Mouse (Mus musculus) neural tube, embryonic 13.5 days (tissue): ENCODE results near the gene Rimbp3. TPM values are rescaled to one million over a fixed set of nuclear protein-coding genes. Genes with fewer than 3 reads are reported as not detected.
"Not testable (repeated sequence)": the region's sequence is repeated elsewhere in the genome, so short reads cannot be mapped to it uniquely, and the experiment has no call there.

ENCODE experiments used
- ATAC-seq: fragments of 200-750 bp; cut with Nextera tagmentation; 2 replicates; pipeline ENCODE4 v1.8.0; 2017; ENCODE audit warnings: low read depth, mild to moderate bottlenecking, moderate TSS enrichment, moderate library complexity
- H3K27ac ChIP-seq: fragments of 300-500 bp; sonication (generic); replicated peaks from 2 replicates; pipeline ENCODE4 v1.5.1; 2015; ENCODE audit warnings: moderate library complexity, mild to moderate bottlenecking, inconsistent platforms
- H3K27me3 ChIP-seq: fragments of 300-500 bp; sonication (generic); 2 replicates; pipeline ENCODE4 v1.6.1; 2015; ENCODE audit warnings: mild to moderate bottlenecking, inconsistent platforms
- H3K36me3 ChIP-seq: fragments of 300-500 bp; sonication (generic); 2 replicates; pipeline ENCODE4 v1.6.1; 2015; ENCODE audit warnings: mild to moderate bottlenecking, inconsistent platforms
- H3K4me1 ChIP-seq: fragments of 300-500 bp; sonication (generic); replicated peaks from 2 replicates; pipeline ENCODE4 v1.6.1; 2015; ENCODE audit warnings: inconsistent platforms
- H3K4me2 ChIP-seq: fragments of 300-500 bp; sonication (generic); 2 replicates; pipeline ENCODE4 v1.6.1; 2015; ENCODE audit warnings: inconsistent platforms, mild to moderate bottlenecking, moderate library complexity
- H3K4me3 ChIP-seq: fragments of 300-500 bp; sonication (generic); 2 replicates; pipeline ENCODE4 v1.5.1; 2015; ENCODE audit warnings: mild to moderate bottlenecking, inconsistent platforms
- H3K9ac ChIP-seq: fragments of 300-500 bp; sonication (generic); 2 replicates; pipeline ENCODE4 v1.6.1; 2015; ENCODE audit warnings: moderate library complexity, mild to moderate bottlenecking, inconsistent platforms
- H3K9me3 ChIP-seq: fragments of 300-500 bp; sonication (generic); 2 replicates; pipeline ENCODE4 v1.6.1; 2016; ENCODE audit warnings: inconsistent platforms
- WGBS: fragments of 180-500 bp; shearing (Covaris S2); methylation state at CpG from one replicate; pipeline ENCODE4 v1.1.7; 2015; 5-methylcytosine and 5-hydroxymethylcytosine counted together
- polyA plus RNA-seq: library from polyadenylated mRNA; unstranded; fragments of >200 nt; fragmentation: Nextera tagmentation; extraction: Ambion mirVana; gene quantifications from 2 replicates; pipeline ENCODE4 v1.2.1, GENCODE M21; 2015

Rimbp3 gene
- polyA plus RNA-seq, 1 experiment from 2014 or later = 1.5 TPM

DNA sequence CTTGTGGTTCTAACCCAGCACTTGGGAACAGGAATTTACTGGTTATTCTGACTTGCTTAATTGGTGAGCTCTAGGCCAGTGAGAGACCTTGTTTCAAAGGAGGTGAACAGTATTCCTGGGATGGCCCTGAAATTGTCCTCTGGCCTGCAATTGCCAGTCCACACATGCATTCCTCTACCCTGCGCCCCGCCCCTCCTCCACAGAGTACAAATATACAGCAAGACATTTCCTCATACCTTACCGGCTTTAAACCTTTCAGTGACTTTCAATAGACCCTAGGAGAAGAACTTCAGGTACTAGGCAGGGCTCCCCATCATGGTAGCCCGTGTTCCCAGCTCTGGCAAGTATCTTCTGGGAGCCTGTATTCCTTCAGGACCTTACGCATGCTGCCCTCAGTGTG is 17.2 kb downstream of the Rimbp3 start:
- 89% methylated on average over 5 of the region's 5 CpGs for WGBS
- Histone ChIP-seq H3K4me1 (no peaks in the 10 kb centered on the region), H3K9ac (no peak overlapping the region)

GRCm38 (mm10) chr16:17226496-17226895 is 18.1 kb downstream of the Rimbp3 start:
- Histone ChIP-seq H3K27ac (no peak overlapping the region), H3K4me2 (no peak overlapping the region), H3K9ac (no peak overlapping the region), H3K36me3 (no peaks in the 10 kb centered on the region), H3K4me1 (no peaks in the 10 kb centered on the region), H3K27me3 (no peaks in the 10 kb centered on the region; the same call in 1 of the 2 replicates), H3K4me3 (no peak overlapping the region), H3K9me3 (0 out of 2 replicates have a peak, but pooled peaks cover 3% of the 10 kb centered on the region)
- ATAC-seq = no peak

More for the DNA sequence above, 17.2 kb downstream of the Rimbp3 start:
- no peaks in the 10 kb centered on the region; the same call in 1 of the 2 replicates for H3K27me3 ChIP-seq
- no peak for ATAC-seq
- H3K9me3 ChIP-seq = 0 out of 2 replicates have a peak, but pooled peaks cover 3% of the 10 kb centered on the region
- H3K4me2 ChIP-seq = no peak overlapping the region
- H3K36me3 ChIP-seq = no peaks in the 10 kb centered on the region
- H3K27ac ChIP-seq = no peak overlapping the region
- no peak overlapping the region for H3K4me3 ChIP-seq

- H3K27me3 ChIP-seq, H3K4me3 ChIP-seq, H3K4me2 ChIP-seq, H3K9me3 ChIP-seq, ATAC-seq, H3K9ac ChIP-seq, H3K36me3 ChIP-seq, H3K27ac ChIP-seq: not testable (repeated sequence)
- 94% methylated on average over 2 of the region's 2 CpGs for WGBS
- H3K4me1 ChIP-seq = peaks cover 28% of the 10 kb centered on the region
Measured at GRCm38 (mm10) chr16:17231523-17231922, 23.1 kb downstream of the Rimbp3 start.

DNA sequence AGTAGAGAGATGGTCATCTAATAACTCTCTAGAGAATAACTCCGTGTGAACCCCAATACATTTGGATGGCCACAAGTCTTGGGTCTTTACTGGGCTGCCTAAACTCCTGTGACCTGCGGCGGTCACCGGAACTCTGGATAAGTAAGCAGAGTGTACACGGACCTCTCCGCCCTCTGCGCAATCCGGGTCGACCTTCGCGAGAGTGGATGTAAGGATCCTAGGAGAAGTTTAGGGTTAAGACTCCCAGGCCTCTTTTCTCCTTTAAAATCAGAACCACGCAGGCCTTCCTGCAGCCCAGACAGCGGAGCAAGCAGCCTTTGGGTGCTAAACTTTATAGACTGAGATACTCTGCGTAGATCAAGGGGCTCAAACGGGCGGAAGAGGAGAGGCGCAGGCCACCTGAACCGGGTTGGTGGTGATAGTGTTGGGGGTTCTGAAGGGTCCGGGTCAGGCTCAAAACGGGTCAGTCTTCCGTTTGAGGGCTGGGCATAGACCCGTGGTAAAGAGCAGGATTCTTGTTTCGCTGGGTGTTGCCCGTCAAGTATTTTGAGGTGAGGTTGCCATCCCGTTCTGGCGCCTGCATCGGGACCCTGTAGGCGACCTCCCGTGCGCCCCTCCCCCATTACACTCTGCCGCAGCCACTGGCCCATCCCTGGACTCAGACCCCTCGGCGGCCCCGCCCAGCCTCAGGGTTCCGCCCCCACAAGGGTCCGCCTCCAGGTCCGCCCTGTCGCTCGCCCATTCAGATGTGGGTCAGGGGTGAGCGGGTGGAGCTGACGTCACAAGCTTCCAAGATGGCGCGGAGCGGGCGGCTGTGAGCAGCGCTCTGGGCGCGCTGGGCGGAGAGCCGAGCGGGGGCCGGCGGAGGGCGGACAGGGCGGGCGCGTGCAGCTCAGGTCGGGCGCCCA is 24.6 kb downstream of the Rimbp3 start, which contains the start of gene Hic2:
Hic2 (plus strand) TSS at position 779 of the 908 bp plus-strand sequence.
- WGBS = 1% methylated on average over 59 of the region's 59 CpGs
- Histone ChIP-seq H3K36me3 (no peaks in the 10 kb centered on the region), H3K4me2 (peak within 1 kb of the TSS; percentile 75), H3K4me1 (peaks cover 40% of the 10 kb centered on the region), H3K4me3 (peak within 1 kb of the TSS; percentile 82), H3K27ac (peak within 1 kb of the TSS; percentile 96), H3K9me3 (no peaks in the 10 kb centered on the region), H3K9ac (peak within 1 kb of the TSS; percentile 90), H3K27me3 (no peaks in the 10 kb centered on the region)
- ATAC-seq = peak; percentile 95

GRCm38 (mm10) chr16:17233702-17234498 is 25.5 kb downstream of the Rimbp3 start:
- Histone ChIP-seq H3K9me3 (no peaks in the 10 kb centered on the region), H3K27ac (peak overlapping the region; percentile 96), H3K4me1 (peaks cover 48% of the 10 kb centered on the region), H3K36me3 (no peaks in the 10 kb centered on the region), H3K4me2 (peak overlapping the region; percentile 75), H3K9ac (peak overlapping the region; percentile 90), H3K27me3 (no peaks in the 10 kb centered on the region), H3K4me3 (peak overlapping the region; percentile 82)
- ATAC-seq = peak; percentile 80
- under 1% methylated on average over 54 of the region's 62 CpGs for WGBS

GRCm38 (mm10) chr16:17234499-17234895 is 26.1 kb downstream of the Rimbp3 start:
- H3K9ac ChIP-seq = peak overlapping the region; percentile 90
- H3K27ac ChIP-seq = peak overlapping the region; percentile 96
- peaks cover 54% of the 10 kb centered on the region for H3K4me1 ChIP-seq
- WGBS = 3% methylated on average over 12 of the region's 12 CpGs
- H3K36me3 ChIP-seq = no peaks in the 10 kb centered on the region
- no peaks in the 10 kb centered on the region for H3K9me3 ChIP-seq
- peak overlapping the region; percentile 75 for H3K4me2 ChIP-seq
- H3K4me3 ChIP-seq = peak overlapping the region; percentile 82
- ATAC-seq = no peak; the same call in 1 of the 2 replicates
- no peaks in the 10 kb centered on the region for H3K27me3 ChIP-seq

- H3K27me3 ChIP-seq = no peaks in the 10 kb centered on the region
- peak overlapping the region; percentile 90 for H3K9ac ChIP-seq
- peak overlapping the region; percentile 75 for H3K4me2 ChIP-seq
- no peak for ATAC-seq
- 45% methylated on average over 9 of the region's 9 CpGs for WGBS
- H3K27ac ChIP-seq = peak overlapping the region; percentile 96
- H3K4me1 ChIP-seq = peaks cover 57% of the 10 kb centered on the region
- no peaks in the 10 kb centered on the region for H3K36me3 ChIP-seq
- peak overlapping the region; percentile 82 for H3K4me3 ChIP-seq
- H3K9me3 ChIP-seq = no peaks in the 10 kb centered on the region
Measured at GRCm38 (mm10) chr16:17234916-17235665, 26.7 kb downstream of the Rimbp3 start.

- Histone ChIP-seq H3K27me3 (no peaks in the 10 kb centered on the region), H3K27ac (no peak overlapping the region), H3K4me1 (peaks cover 64% of the 10 kb centered on the region), H3K4me2 (no peak overlapping the region), H3K4me3 (no peak overlapping the region), H3K36me3 (no peaks in the 10 kb centered on the region), H3K9me3 (no peaks in the 10 kb centered on the region), H3K9ac (no peak overlapping the region)
- WGBS = 93% methylated on average over 3 of the region's 3 CpGs
- no peak for ATAC-seq
Measured at GRCm38 (mm10) chr16:17237634-17238033, 29.2 kb downstream of the Rimbp3 start.

GRCm38 (mm10) chr16:17239409-17239808 is 31.0 kb downstream of the Rimbp3 start:
- ATAC-seq = no peak
- no peaks in the 10 kb centered on the region for H3K9me3 ChIP-seq
- H3K9ac ChIP-seq = no peak overlapping the region
- H3K4me1 ChIP-seq = peaks cover 62% of the 10 kb centered on the region
- no peaks in the 10 kb centered on the region for H3K36me3 ChIP-seq
- H3K4me2 ChIP-seq = no peak overlapping the region
- no peak overlapping the region for H3K27ac ChIP-seq
- H3K27me3 ChIP-seq = no peaks in the 10 kb centered on the region
- H3K4me3 ChIP-seq = no peak overlapping the region
- 85% methylated on average over 2 of the region's 2 CpGs for WGBS

GRCm38 (mm10) chr16:17243731-17244130 is 35.3 kb downstream of the Rimbp3 start:
- WGBS = 64% methylated on average over 1 of the region's 1 CpGs
- Histone ChIP-seq H3K4me1 (peaks cover 31% of the 10 kb centered on the region), H3K9me3 (no peaks in the 10 kb centered on the region), H3K36me3 (no peaks in the 10 kb centered on the region), H3K9ac (no peak overlapping the region), H3K4me3 (no peak overlapping the region), H3K27ac (no peak overlapping the region), H3K4me2 (no peak overlapping the region), H3K27me3 (no peaks in the 10 kb centered on the region)
- ATAC-seq = no peak

- Histone ChIP-seq H3K9me3 (no peaks in the 10 kb centered on the region), H3K4me3 (no peak overlapping the region), H3K27ac (no peak overlapping the region), H3K36me3 (no peaks in the 10 kb centered on the region), H3K9ac (no peak overlapping the region), H3K4me1 (peaks cover 20% of the 10 kb centered on the region), H3K27me3 (no peaks in the 10 kb centered on the region), H3K4me2 (no peak overlapping the region)
- 91% methylated on average over 1 of the region's 1 CpGs for WGBS
- no peak for ATAC-seq
Measured at GRCm38 (mm10) chr16:17244996-17245395, 36.6 kb downstream of the Rimbp3 start.
